Mouse (Mus musculus) stomach, embryonic 16.5 days (tissue): ENCODE measurements at regions not wholly inside any gene's neighbourhood (a gene's known extent, or its start where the extent isn't known, plus 50 kb on each side); places are given as distances from the start of the nearest gene placed in this dataset.

Experiments
- ATAC-seq: fragments of 200-750 bp; cut with Nextera tagmentation; 2 replicates; pipeline ENCODE4 v1.8.0; 2017; ENCODE audit warnings: moderate number of reproducible peaks, moderate TSS enrichment; ENCODE audit not compliant: insufficient read depth, low FRiP score
- H3K27ac ChIP-seq: fragments of 300-500 bp; sonication (generic); 2 replicates; pipeline ENCODE4 v1.5.1; 2014; ENCODE audit warnings: low read length
- H3K27me3 ChIP-seq: fragments of 300-500 bp; sonication (generic); 2 replicates; pipeline ENCODE4 v1.6.1; 2014; ENCODE audit warnings: low read length, control low read depth, mixed read lengths; ENCODE audit not compliant: control insufficient read depth, insufficient read depth
- H3K36me3 ChIP-seq: fragments of 300-500 bp; sonication (generic); 2 replicates; pipeline ENCODE4 v1.6.1; 2014; ENCODE audit warnings: low read length; ENCODE audit not compliant: control insufficient read depth, insufficient read depth
- H3K4me1 ChIP-seq: fragments of 300-500 bp; sonication (generic); 2 replicates; pipeline ENCODE4 v1.6.1; 2014; ENCODE audit warnings: low read length, control low read depth, mixed read lengths; ENCODE audit not compliant: control insufficient read depth, insufficient read depth
- H3K4me2 ChIP-seq: fragments of 300-500 bp; sonication (generic); 2 replicates; pipeline ENCODE4 v1.6.1; 2014; ENCODE audit warnings: low read depth, low read length, mixed read lengths
- H3K4me3 ChIP-seq: fragments of 300-500 bp; sonication (generic); replicated peaks from 2 replicates; pipeline ENCODE4 v1.5.1; 2014; ENCODE audit warnings: mild to moderate bottlenecking, low read length
- H3K9ac ChIP-seq: fragments of 300-500 bp; sonication (generic); 2 replicates; pipeline ENCODE4 v1.6.1; 2014; ENCODE audit warnings: low read length
- H3K9me3 ChIP-seq: fragments of 300-500 bp; sonication (generic); replicated peaks from 2 replicates; pipeline ENCODE4 v1.6.1; 2016; ENCODE audit warnings: low read length, control low read depth; ENCODE audit not compliant: control insufficient read depth
- WGBS: fragments of 180-500 bp; shearing (Covaris S2); extraction: QIAGEN DNeasy Blood & Tissue Kit; methylation state at CpG from one replicate; pipeline ENCODE4 v1.1.7; 2014; 5-methylcytosine and 5-hydroxymethylcytosine counted together

DNA sequence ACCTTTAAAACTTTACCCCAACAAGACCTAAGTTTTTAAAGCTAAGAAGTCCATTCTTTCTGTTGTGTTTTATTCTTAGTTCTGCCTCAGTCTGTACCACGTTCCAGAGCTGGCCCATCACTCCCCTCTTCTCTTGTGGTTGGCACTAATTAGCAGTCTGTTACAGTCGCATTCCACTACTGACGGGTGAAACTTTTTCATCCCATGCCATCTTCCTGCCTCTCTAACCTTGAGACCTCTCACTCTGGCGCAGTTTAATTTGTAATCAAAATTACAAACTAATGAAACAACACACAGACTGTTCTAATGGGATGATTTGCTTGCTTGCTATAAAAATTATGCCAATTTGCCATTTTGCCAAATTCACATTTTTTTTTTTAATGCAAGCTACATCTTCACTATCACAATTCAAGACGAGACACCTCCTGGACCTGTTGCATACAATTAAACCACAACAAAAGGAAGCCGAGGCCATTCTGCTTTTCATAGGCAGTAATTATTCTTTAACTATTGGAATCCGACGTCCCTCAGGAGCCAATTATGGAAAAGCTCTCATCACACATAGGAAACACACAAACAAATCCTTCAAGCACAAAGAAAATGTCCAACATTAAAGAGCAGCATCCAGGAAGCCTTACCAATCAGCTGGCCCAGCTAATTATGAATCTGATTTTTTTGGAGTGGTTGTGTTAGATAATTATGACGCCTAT, 138.1 kb upstream of the Irx5 start:
- no peak overlapping the region for H3K4me2 ChIP-seq
- no peaks in the 10 kb centered on the region for H3K9me3 ChIP-seq
- H3K4me1 ChIP-seq, result no peaks in the 10 kb centered on the region
- H3K27me3 ChIP-seq, result no peaks in the 10 kb centered on the region
- H3K9ac ChIP-seq, result no peak overlapping the region
- no peak overlapping the region for H3K4me3 ChIP-seq
- no peak overlapping the region for H3K27ac ChIP-seq
- ATAC-seq, result no peak
- 76% methylated on average over 9 of the region's 9 CpGs for WGBS
- no peaks in the 10 kb centered on the region for H3K36me3 ChIP-seq

DNA sequence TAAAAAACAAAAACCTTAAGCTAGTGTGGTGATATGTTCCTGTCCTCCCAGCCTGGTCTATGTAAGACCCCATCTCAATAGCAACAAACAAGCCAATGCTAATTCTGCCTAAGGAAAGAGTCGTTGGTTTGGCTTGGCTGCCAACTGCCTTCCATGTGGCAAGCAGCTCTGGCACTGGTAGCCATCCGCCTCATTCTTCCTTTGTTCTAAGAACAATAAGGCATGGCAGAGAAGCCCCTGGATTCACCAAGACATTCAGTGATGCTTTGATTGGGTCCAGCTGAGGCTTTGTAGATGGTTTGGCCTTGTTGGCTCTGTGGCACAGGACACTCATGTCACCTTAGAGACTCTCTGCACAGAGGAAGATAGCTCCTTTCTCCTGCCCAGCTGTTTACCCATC, 139.9 kb upstream of the Irx5 start:
- no peaks in the 10 kb centered on the region for H3K36me3 ChIP-seq
- H3K4me2 ChIP-seq, result no peak overlapping the region
- H3K27me3 ChIP-seq, result no peaks in the 10 kb centered on the region
- no peaks in the 10 kb centered on the region for H3K4me1 ChIP-seq
- WGBS, result 82% methylated on average over 2 of the region's 2 CpGs
- ATAC-seq, result no peak
- H3K9me3 ChIP-seq, result no peaks in the 10 kb centered on the region
- no peak overlapping the region for H3K27ac ChIP-seq
- no peak overlapping the region for H3K4me3 ChIP-seq
- H3K9ac ChIP-seq, result no peak overlapping the region

DNA sequence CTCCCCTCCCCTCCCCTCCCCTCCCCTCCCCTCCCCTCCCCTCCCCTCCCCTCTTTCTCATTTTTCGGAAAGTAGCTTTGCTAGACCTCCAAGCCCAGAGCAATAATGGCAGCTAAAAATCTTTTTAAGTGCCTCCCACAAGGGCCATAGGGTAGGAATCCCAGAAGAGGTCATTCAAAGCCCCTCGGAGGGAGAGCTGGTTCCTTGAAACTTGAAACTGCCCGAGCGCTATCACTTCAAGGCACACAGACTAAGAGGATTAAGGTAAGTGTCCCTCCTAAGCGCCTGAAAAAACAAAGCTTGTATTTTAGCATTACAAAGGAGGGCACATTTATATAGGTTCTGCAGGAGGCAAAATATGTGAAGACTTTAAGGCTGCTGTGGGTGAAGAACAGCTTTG, 141.2 kb upstream of the Irx5 start:
- no peak overlapping the region for H3K9ac ChIP-seq
- ATAC-seq, result no peak
- H3K4me2 ChIP-seq, result no peak overlapping the region
- no peaks in the 10 kb centered on the region for H3K36me3 ChIP-seq
- H3K4me3 ChIP-seq, result no peak overlapping the region
- H3K27ac ChIP-seq, result no peak overlapping the region
- WGBS, result 6% methylated on average over 4 of the region's 5 CpGs
- H3K27me3 ChIP-seq, result no peaks in the 10 kb centered on the region
- no peaks in the 10 kb centered on the region for H3K4me1 ChIP-seq
- H3K9me3 ChIP-seq, result no peaks in the 10 kb centered on the region

DNA sequence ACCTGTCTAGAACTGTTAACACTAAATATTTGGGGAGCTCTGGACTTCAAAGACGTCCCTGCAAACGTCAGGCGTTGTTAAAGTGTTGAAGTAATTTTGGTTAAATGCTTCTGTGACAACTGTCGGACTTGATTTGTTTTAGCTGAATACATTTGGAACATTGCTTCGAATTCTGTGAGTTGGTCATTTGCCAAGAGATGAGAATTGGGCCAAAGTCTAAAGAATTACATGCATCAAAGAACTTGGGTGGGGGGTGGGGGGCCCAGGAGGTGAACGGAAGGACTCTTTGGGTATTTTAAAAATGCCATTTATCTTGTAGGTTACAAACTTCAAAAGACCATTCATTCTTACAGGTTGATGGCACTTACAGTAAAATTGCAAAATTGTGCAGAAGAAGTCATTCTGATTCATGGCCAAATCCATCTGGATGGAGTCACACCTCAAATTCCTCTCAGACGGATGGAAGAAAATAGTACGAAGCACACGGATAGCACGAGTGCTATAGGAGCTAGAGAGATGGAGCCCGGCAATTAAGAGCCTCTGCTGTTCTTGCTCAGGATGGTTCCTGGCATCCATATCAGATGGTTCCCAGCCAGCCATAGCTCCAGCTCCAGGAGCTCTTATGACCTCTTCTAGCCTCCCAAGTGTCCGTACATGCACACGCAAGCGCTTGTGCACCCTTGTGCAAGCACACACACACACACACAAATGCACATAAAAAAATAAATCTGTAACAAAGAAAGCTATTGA, 144.5 kb upstream of the Irx5 start:
- Histone ChIP-seq H3K9ac (no peak overlapping the region), H3K27ac (no peak overlapping the region), H3K9me3 (no peaks in the 10 kb centered on the region), H3K36me3 (no peaks in the 10 kb centered on the region), H3K4me2 (no peak overlapping the region), H3K4me3 (no peak overlapping the region), H3K4me1 (no peaks in the 10 kb centered on the region), H3K27me3 (no peaks in the 10 kb centered on the region)
- ATAC-seq, result no peak
- WGBS, result 71% methylated on average over 14 of the region's 14 CpGs

DNA sequence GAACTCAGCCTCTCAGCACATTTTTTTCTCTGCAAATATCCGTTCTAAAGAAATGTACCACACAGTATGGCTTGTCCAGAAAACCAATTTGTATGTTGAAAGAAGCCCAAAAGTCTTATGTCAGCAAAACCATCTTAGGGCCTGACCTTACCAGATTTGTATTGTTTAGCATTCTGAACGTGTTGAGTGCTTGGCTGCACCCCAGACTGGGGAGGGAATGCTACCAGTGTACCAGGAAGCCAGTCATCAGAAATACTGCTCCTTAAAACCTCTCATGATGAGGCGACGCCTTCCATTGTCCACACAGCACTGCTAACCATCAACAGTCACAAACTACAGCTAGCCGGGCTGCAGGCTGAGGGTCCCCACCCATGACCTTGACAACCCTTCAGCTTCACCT, 148.3 kb upstream of the Irx5 start:
- 51% methylated on average over 5 of the region's 5 CpGs for WGBS
- H3K4me1 ChIP-seq, result no peaks in the 10 kb centered on the region
- no peak for ATAC-seq
- no peak overlapping the region for H3K27ac ChIP-seq
- no peaks in the 10 kb centered on the region for H3K36me3 ChIP-seq
- no peak overlapping the region for H3K9ac ChIP-seq
- H3K9me3 ChIP-seq, result no peaks in the 10 kb centered on the region
- no peak overlapping the region for H3K4me3 ChIP-seq
- H3K27me3 ChIP-seq, result no peaks in the 10 kb centered on the region
- H3K4me2 ChIP-seq, result no peak overlapping the region

DNA sequence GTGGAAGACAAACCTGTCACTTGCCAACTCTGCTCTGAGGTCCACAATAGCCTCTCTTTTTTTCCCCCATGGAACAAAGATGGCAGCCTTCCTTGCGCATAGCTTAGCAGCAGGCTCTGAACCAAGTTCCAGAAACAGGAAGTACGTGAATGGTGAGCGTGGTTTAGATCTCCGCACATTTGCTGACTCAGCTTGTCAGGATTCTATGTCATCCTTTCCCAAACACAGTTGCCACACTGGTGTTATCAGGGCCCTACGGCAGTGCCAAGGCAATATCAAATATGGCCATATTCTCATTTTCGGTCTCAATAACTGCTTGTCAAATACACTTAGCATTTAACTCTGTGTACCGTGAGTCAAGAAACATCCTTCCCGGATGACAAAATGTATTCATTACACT, 161.8 kb upstream of the Irx5 start:
- Histone ChIP-seq H3K4me2 (no peak overlapping the region), H3K9me3 (no peaks in the 10 kb centered on the region), H3K4me3 (no peak overlapping the region), H3K27me3 (no peaks in the 10 kb centered on the region; the same call in 1 of the 2 replicates), H3K36me3 (no peaks in the 10 kb centered on the region), H3K4me1 (no peaks in the 10 kb centered on the region), H3K27ac (no peak overlapping the region), H3K9ac (no peak overlapping the region)
- ATAC-seq, result no peak
- 87% methylated on average over 8 of the region's 8 CpGs for WGBS

DNA sequence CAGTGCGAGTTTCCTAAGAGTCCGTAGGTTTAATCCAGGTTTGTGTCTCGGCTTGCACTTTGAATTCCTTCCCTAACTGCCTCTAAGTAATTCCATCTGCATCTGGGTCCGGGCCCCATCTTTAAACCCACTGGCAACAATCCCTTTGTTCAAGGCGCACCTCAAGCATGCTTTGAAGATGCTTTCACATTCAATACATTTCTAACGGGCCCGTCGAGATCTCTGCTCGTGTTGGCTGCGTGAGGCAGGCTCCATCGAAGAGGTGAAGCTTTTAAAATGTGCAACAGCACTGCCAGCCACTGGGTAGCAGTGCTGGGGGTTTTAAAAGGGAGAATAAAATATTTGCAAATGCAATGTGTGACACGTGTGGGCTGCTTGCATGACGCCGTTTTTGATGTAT, 163.4 kb upstream of the Irx5 start:
- Histone ChIP-seq H3K9ac (no peak overlapping the region), H3K4me2 (no peak overlapping the region), H3K4me3 (no peak overlapping the region), H3K27ac (no peak overlapping the region), H3K27me3 (no peaks in the 10 kb centered on the region; the same call in 1 of the 2 replicates), H3K9me3 (no peaks in the 10 kb centered on the region), H3K4me1 (no peaks in the 10 kb centered on the region), H3K36me3 (no peaks in the 10 kb centered on the region)
- no peak for ATAC-seq
- WGBS, result 66% methylated on average over 14 of the region's 14 CpGs

DNA sequence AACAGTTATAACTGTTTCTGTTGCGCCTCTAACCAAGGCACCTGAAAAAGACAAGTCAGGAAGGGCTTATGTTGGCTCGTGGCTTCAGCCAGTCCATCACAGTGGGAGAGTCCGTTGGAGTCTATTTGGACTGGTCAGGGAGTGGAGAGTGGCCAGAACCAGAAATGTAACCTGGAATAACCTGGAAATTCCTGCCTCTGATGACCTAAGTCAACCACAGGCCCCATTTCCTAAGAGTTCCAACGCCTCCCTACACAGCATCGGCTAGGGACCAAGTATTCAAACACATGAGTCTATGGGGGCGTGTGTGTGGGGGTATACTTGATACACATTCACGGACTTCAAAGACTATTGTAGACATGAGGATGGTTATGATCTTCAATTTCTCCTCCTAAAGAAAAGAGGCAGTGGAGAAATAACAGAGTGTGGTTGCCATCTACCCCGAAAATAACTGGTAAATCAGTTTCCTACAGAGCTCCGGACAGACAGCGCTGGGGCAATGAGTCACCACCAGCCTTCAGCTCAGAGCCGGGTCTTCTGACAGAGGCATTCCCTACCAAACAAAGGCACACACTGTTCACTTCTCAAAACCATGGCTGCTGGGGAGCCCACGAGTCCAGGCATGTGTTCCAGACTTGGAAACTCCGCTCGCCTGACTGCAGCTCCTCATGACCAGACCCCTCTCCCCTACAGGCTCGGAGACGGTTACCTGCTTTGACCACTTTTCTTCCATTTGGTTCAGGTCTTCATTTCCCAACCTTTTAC, 167.0 kb upstream of the Irx5 start:
- Histone ChIP-seq H3K9ac (no peak overlapping the region), H3K27ac (no peak overlapping the region), H3K27me3 (no peaks in the 10 kb centered on the region; the same call in 1 of the 2 replicates), H3K36me3 (no peaks in the 10 kb centered on the region), H3K4me3 (no peak overlapping the region), H3K4me2 (no peak overlapping the region), H3K4me1 (no peaks in the 10 kb centered on the region), H3K9me3 (no peaks in the 10 kb centered on the region)
- ATAC-seq, result no peak
- 78% methylated on average over 16 of the region's 16 CpGs for WGBS

DNA sequence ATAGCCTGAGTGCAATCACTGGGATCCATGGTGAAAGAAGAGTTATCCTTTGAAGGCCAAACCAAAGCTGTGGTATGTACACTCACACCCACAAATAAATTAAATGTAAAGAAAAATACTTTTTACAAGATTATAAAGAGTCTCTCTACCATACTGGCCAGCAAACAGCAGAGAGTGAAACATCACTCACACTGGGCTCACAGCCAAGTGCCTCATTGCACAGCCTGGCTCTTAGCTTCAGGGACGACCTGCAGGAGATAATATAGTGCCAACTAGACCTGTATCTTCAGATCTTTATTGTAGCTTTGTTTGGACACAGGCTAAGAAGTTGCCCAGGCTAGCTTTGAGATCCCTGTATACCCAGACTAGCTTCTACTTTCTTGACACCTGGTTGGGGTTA, 174.1 kb upstream of the Irx5 start:
- no peak overlapping the region for H3K27ac ChIP-seq
- 16% methylated on average over 1 of the region's 1 CpGs for WGBS

More for the DNA sequence above, 174.1 kb upstream of the Irx5 start:
- H3K4me3 ChIP-seq, result no peak overlapping the region
- H3K36me3 ChIP-seq, result no peaks in the 10 kb centered on the region
- no peaks in the 10 kb centered on the region for H3K9me3 ChIP-seq
- 0 out of 2 replicates have a peak, but pooled peaks cover 3% of the 10 kb centered on the region for H3K27me3 ChIP-seq
- H3K4me1 ChIP-seq, result no peaks in the 10 kb centered on the region
- no peak overlapping the region for H3K4me2 ChIP-seq
- H3K9ac ChIP-seq, result no peak overlapping the region
- ATAC-seq, result no peak
